Mouse (Mus musculus): Measurements from ENCODE around the gene Olfml2b.

Gene Olfml2b

DNA sequence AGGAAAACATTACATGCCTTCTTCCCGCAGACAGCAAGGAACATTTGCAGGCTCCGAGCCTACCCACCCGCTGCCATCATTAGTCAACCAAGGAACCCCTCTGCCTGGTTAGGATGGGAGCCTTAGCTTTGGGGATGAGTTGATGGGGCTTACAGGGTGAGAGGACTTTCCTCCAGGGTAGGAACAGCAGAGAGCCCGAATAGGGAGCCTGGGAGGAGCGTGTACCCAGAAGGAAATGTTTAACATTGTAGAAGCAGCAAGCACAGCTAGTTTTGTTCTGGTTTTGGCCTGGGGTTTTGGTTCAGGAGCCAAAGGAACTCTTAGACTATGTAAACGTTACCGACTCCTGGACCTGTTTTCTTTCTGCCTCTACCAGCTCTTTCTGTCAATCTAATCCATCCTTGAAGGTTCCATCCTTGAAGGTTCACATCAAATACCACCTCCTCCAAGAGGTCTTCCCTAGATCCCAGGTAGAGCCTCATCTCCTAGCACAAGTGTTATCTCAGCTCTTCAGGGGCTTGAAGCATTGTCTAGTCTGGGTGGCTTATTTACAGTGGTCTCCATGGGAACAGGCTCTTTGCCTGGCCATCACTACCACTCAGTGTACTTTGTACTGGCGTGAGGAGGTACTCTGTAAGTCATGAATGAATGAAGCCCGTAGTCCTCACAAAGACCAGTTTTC lies 2.4 kb downstream of the Olfml2b start:
- no peak for DNase-seq (ENCODE audit: low read depth in 2 of 2, low spot score in 2 of 2)

DNA sequence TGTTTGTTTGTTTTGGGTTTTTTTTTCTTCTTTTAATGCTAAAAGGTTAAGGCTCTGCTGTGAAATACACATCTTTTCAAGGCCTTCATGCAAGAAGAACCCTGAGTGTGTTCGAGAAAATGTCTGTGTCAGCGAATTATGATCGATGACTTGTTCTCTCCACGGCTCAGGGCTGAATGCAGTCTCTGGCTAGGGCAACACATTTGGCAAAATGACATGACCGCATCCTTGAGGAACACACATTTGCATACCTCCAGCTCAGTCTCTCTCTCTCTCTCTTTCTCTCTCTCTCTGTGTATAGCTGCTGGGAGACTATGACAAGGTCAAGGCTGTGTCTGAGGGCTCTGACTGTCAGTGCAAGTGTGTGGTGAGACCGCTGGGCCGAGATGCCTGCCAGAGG lies 3.0 kb downstream of the Olfml2b start:
- DNase-seq (ENCODE audit: low read depth in 2 of 2, low spot score in 2 of 2) = no peak

DNA sequence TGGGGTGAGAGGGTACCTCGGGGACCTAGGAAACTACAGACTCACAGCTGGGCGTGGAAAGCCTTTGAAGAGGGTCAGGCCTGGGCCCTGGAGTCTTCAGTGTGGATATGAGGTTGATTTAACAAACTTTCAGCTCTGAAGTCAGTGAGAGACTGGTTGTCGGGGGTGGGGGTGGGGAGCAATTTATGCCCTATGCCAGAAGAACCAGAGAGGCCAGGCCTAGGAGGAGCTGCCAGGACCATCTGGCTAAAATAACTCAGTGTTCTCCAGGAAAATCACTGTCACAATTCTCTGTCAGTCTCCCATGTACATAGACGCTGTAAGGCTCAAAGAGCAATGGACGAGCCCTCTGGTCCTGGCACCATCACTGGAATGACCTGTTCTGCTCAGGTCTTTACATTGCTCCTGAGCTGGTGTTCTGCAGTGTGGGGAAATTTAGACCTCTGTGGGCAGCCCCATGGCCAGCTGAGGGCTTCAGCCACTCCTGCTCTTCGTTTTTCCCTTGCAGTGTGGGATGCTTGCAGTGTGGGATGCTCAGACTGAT lies 3.7 kb downstream of the Olfml2b start:
- no peak for DNase-seq (ENCODE audit: low read depth in 2 of 2, low spot score in 2 of 2)

DNA sequence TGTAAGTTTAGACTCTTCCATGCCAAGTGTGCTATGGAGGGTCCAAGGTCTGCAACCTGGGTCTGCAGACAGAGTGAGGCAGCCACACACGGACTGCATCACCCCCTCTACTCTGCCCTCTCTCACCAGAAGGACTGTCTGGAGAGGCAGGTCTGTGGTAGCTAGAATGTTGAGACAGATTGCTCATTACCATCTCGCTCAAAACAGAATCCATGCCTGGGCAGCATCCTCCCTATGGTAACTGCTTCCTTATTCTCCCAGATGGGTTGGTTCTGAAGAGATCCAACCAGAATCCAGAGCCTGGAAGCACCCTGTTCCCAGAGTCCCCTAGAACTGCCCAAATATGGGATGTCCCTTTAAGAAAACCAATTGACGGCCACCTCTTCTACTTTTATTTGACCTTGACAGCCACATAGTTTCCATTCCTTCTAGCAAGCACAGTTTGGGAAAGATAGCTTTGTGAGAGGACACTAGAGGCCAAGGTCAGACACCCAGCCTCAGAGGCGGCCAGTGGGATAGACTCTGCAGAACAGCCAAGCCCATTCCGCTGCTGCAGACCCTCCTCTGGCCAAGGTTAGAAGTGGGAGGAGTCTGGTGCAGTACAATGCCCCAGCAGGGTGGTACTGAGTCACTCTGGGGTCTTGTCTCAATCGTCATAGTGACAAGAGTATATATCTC lies 6.9 kb downstream of the Olfml2b start:
- no peak for DNase-seq (ENCODE audit: low read depth in 2 of 2, low spot score in 2 of 2)

DNA sequence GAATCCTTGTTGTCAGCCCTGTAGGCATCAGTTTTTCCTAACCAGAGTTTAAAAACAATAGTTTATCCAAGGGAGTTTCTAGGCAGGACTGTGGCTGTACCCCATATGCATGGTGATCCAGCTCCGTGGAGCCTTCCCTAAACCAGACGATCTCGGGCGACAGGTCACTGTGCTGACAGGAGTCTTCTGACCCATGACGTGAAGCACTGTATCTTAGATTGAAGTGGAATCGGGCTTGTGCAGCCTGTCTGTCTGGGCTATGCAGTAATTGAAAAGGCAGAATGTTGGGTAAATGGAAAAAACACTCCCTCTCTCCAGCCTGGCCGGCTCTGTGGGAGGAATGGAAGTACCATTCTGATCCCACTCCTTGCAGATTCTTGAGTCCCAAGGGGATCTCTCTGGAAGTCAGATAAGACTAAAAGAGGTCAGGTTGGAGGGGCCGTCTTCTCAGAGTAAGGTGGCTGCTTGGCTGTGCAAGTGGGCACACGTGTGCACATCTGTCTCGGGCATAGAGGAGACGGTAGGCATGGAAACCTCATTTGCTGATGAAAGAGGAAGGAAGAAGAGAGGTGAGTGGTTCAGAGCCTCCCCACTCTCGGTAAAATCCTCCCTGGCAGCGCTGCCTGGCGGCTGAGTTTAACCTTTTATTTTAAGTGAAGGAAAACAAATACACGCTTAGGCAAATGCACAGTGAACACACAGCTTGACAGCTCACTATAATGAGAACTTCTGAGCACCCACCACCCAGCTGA lies 7.8 kb downstream of the Olfml2b start:
- DNase-seq (ENCODE audit: low read depth in 2 of 2, low spot score in 2 of 2) = no peak

DNA sequence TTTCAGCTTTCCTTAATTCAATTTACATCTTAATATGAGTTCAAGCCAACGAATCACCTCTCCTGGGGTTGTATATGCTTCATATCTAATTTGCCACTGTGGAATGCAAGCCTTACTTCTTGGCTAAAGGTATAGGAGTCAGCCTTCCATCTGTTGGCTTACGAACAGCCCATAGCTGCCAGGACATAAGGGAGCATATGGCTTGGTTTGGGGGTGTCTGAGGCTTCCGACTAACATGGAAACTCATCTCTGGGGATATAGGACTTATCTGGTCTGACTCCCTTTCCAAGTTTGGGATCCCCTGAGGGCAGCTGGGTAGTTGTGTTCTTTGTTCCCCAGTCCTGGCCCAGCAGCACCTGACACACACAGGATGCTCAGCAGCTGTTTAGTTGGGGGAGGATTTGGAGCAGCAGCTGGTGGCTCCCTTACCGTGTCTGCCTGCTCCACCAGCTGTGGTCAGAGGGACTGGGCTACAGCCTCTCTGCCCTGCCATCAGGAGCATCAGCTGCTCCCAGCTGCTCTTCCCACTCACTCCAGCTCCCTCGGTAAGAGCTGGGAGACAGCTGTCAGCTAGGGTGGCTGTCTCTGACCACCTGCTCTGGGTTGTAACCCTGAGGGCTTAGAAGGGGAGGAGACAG lies 11.1 kb downstream of the Olfml2b start:
- no peak for DNase-seq (ENCODE audit: low read depth in 2 of 2, low spot score in 2 of 2)

DNA sequence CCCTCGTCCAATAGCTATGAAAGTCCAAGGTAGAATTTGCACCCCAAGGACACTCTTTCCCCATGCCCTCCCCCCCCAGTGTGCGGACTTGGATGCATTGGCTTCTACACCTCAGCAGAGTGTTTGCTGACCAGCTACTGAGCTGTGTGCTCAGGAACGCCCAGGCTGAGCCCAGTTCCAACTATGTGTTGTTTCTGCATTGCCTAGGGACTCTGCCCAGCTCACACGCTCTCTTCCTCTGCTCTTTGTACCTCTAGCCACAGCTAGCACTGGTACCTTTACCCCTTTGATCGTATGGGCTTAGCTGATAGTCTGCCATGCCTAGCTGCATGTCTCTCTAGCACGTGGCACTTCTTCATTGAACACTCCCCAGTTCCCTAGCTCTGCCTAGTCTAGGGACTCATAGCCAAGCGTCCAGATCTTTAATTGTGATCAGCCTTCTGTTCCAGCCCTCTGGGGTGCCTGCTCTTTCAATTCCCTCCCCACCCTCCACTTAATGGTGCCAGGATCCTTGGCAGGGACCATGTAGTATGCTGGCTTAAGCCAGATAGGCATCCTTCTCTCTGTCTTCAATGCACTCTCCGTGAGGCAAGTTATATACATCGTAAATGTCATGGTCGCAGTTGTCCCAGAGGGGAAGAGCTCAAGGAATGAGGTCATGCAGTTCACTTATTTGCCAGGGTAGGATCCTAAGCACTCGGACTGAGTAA lies 12.3 kb downstream of the Olfml2b start:
- no peak for DNase-seq (ENCODE audit: low read depth in 2 of 2, low spot score in 2 of 2)

DNA sequence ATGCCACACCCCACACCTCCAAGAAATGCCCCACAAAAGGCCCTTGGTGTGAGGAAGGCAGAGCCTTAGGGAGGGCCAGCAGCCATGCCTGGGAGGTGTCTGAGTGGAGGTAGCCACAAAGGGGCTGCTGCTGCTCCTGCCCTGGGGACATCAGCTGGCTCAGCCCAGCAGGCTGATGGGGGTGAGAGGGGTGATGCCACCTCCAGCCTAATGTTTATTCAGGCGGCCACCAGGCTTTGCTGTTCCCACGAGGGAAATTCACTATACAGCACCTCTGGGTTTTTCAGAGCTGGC lies 12.8 kb downstream of the Olfml2b start:
- DNase-seq (ENCODE audit: low read depth in 2 of 2, low spot score in 2 of 2) = no peak

DNA sequence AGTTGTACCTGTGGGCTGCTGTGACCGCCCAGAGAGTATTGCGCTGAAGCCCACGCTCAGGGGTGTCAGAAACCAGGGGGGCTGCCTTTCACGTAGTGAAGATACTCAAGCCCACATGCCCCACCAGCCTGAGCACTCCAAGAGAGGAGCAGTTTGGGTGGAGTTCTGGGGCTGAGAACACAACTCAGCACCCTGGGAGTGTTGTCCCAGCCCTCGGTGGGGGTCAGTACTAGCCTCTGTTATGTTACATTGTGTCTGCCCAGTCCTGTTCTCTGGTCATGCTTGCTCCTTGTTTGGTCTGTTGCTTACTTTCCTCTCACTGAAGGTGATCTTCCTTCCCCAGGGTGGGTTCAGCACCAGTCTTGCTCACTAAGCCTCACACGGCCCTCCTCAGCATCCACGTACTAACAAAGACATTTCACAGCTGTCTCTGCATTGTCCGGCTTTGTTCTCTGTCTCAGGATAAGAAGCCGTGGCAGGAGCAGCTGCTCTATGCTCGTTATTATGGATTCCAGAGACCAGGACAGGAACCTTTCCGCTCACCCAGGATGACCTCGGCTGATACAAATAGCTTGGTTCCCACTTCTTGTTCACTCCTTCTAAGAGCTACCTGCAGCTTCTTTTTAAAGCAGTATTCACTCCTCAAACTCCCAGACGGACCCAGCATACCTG lies 13.4 kb downstream of the Olfml2b start:
- no peak for DNase-seq (ENCODE audit: low read depth in 2 of 2, low spot score in 2 of 2)

DNA sequence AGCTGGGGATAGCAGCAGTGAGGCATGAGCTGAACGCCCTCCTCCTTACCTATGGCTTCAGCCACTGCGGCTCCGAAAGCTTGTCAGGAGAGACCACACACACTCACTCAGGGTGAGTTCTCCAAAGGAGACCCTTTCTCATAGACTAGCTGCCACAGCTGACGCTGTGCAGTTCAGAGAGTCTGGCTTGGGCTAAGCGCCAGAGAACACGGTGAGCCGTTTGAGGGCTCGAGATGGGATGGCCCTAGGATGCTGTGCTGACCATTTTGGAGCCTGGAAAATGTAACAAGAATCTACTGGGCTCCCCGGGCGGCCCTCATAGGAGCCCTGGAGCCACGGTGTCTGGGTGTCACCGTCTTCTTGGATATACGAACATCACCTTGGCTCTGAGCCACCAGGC lies 14.9 kb downstream of the Olfml2b start:
- no peak for DNase-seq (ENCODE audit: low read depth in 2 of 2, low spot score in 2 of 2)

DNA sequence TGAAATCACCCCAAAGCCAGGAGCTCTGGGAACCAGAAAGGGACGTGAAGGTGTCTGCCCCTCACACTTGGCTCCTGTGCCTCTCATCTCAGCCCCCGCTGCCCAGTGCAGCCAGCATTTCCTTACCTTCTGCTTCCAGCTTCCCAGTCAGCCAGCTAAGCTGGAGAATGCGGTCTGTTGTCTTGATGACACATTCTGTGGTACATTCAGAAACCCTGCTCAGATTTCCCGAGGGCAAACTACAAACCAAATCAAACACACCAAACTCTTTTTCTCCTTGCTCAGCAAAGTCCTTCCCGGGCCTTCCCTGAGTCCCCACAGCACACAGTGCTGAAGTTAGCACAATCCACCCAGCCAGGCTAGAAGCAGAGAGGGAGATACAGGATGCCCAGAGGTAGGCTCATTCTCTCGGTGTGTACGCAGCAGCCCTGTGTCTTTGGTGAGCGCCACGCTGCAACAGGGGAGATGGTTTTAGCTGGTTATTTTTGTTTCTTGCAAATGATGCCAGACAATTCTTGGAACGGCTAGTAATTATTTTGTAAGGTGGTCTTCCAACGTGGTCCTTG lies 20.4 kb downstream of the Olfml2b start:
- DNase-seq (ENCODE audit: low read depth in 2 of 2, low spot score in 2 of 2) = no peak

DNA sequence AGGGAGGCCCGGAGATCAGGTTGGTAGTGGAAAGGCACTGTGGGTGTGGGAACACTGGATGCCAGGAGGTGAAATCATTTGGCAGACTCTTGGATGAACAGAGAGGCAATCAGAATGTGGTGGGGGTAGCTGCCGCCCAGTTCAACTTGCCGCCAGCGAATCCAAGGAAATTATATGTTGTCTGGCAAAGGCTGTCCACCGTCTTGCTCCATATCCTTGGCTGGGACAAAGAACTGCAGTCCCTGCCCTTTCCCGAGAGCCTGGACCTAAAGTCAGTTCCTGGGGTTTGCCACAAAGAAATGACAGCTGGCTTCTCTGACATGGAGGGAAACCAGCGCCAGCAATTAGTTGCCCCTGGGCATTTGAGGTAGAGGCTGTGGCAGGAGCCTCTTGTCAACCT lies 20.9 kb downstream of the Olfml2b start:
- no peak for DNase-seq (ENCODE audit: low read depth in 2 of 2, low spot score in 2 of 2)

DNA sequence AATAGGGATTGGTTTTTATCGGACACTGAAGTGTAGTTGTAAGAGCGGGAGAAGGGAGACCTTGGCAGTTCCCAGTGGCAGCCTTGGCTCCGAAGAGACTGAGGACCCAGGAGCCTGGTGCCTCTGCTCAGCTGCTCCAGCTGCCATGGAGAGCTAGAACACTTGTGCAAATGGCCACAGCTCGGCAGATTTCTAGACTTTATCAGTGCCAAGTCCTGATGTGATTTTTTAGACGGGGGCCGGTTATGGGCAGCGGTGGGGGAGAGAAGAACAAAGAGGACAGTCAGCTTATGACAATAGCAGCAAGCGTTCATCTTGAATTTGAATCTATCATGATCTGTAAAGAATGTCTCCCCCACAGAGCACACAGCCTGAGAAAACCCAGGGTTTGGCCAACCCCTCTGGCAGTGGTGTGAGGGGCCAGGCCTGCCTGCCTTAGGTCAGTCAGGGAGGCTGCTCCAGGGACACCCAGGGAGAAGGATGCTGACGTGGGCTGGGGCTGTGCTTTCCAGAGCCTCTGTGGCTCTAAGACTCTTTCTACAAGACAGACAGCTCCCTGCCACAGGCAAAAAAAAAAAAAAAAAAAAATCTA lies 29.9 kb downstream of the Olfml2b start:
- DNase-seq (ENCODE audit: low read depth in 2 of 2, low spot score in 2 of 2) = no peak

DNA sequence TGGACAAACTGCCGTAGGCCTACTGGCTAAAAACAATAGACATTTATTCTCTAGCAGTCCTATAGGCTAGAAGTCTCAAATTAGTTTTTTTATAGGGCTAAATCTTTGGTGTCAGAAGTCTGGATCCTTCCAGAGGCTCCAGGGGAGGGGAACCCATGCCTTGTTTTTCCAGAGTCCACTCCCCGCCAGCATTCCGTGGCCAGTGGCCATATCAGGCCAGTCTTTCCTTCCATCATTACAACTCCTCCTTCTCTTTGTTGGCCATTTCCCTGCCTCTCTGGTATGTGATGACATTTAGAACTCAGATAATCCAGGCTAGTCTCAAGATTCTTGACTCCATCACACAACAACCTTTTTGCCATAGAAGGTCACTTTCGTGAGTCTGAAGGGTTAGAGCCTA lies 33.3 kb downstream of the Olfml2b start:
- no peak for DNase-seq (ENCODE audit: low read depth in 2 of 2, low spot score in 2 of 2)

DNA sequence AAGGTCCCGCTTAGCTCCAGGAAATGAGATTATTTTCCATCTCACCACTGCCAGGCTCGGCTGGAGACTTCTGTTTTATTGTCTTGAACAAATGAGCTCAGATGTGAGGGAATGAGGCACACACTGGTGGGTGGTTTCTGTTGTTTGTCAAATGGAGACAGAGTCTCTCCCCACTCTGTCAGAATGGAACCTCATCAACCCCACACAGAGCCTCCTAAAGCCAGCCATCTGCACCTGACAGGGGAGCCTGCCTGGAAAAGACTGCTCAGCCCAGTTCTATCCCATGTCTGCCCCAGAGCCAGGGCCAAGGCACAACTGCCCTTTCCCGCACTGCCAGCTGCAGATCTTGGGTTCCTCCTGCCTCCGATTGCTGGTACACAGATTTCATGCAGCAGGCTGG lies 34.5 kb downstream of the Olfml2b start:
- DNase-seq (ENCODE audit: low read depth in 2 of 2, low spot score in 2 of 2) = no peak

DNA sequence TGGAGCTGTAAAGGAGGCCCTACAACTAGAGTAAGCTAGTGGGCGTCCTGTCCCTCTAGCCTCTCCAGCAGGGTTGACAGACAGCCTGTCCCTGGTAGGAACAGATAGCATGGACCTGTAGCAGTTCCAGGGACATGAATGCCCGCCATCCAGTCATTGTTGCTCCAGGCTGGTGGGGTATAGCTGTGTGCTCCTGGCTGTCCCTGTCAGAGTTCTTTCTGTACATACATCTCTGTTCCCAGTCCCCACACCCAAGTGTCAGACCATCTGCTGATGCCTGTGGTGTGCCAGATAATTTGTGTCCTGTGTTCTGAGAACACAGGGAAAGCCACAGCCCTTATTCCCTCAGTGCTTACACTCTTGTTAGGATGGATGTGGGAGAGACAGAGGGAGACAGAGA lies 35.3 kb downstream of the Olfml2b start:
- no peak for DNase-seq (ENCODE audit: low read depth in 2 of 2, low spot score in 2 of 2)

DNA sequence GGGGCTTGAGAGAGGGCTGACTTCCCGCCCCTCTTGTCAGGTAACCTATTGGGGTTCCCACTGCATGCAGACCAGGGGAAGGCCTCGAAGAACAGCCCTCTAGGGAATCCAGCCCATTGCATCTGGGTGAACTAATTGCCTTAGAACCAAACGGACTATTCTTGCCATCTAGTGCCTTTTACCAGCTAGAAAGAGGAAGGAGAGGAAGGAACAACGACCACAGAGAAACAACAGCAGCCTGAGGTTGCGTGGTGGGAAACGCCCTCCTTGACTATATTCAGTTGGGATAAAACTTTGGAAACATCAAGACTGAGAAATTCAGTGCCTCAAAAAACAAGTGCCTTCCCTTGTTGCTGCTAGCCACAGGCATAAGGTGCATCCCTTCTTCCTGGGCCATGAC lies 39.5 kb downstream of the Olfml2b start:
- no peak for DNase-seq (ENCODE audit: low read depth in 2 of 2, low spot score in 2 of 2)

DNA sequence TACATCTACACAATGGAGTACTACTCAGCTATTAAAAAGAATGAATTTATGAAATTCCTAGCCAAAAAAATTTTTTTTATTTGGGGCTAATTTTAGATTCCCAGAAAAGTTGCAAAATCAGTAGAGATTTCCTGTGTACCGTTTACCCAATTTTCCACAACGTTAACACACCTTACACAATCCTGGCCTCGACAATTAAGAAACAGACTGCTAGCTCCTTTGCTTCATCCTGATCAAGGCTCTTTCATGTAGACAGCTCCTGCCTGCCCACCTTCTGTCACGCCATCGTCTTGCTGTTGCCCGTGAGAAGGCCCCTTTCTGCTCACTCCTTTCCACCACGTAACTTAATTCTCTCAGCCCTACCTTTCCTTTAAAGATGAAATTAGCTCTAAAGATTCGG lies 45.4 kb downstream of the Olfml2b start:
- DNase-seq (ENCODE audit: low read depth in 2 of 2, low spot score in 2 of 2) = no peak

DNA sequence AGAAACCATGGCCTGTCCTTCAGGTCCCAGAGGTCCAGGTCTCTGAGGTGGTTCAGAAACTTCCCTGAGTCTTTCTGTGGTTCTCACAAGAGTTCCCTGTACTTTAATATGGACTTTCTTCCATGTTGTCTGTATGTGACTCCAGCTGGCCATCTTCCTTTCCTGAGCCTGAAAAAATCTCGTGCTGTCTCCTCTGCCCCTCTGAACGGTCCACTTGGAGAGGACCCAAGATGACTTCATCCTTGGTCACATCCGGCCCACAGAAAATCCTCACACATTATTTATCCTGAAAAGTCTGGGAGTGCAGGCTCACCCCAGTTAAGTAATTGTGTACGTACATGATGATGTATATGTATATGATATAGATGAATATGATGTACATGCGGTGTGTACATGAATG lies 47.0 kb downstream of the Olfml2b start:
- no peak for DNase-seq (ENCODE audit: low read depth in 2 of 2, low spot score in 2 of 2)

DNA sequence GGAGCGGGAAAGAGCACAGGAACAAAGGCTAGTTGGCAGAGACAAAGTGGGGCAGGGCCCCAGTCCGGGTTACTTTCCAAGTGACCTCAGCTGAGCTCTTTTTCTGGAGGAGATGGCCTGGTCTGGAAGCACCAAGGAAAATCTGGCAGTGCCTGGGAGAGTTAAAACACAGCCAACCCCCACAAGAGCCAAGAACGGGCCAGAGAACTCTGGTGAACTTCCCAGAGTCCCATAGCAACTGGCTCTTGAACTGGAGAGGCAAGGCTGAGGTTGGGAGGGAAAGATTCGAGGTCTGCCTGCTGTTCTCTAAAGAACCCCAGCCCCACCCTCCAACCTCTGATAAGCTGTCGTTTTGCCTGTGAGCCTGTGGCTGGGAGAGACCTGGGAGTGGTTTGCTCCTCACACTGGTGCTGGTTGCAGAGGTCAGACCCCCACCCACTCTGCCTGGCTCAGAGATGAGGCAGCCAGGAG lies 50.5 kb downstream of the Olfml2b start:
- no peak for DNase-seq (ENCODE audit: low read depth in 2 of 2, low spot score in 2 of 2)
